Mouse (Mus musculus): ENCODE measurements around the gene Egfl6. TPM values are rescaled to one million over a fixed set of nuclear protein-coding genes. Genes with fewer than 3 reads are reported as not detected.
"Not testable (repeated sequence)": the region's sequence is repeated elsewhere in the genome, so short reads cannot be mapped to it uniquely, and the experiment has no call there.

Gene Egfl6
- polyA plus RNA-seq, 1 experiment from 2014 or later: 12.7 TPM

GRCm38 (mm10) chrX:166525637-166526315 is 59.7 kb downstream of the Egfl6 start:
- no peak overlapping the region for H3K4me2 ChIP-seq (replicated peaks; ENCODE audit: low read depth, low read length)
- ATAC-seq (ENCODE audit: low FRiP score, low TSS enrichment): no peak

DNA sequence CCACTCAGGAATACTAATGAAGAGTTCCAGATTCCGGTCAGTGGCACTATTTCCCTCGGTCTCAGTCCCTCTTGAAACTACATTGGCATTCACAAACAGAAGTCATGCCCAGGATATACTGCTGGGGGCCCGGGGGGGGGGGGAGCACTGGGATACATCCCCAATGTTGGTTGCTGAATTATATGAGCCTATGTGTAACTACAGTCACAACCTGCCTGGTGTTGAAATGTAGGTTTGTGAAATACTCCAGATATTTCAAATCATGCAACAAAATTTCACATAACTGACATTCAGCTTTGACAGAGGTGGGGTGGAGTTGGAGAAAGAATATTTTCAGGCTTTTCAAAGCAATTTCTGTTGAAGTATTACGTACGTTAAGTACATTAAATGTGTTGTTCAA is 64.7 kb downstream of the Egfl6 start:
- Histone ChIP-seq H3K36me3 (ENCODE audit: insufficient read depth, low read length) (no peaks in the 10 kb centered on the region), H3K4me2 (replicated peaks; ENCODE audit: low read depth, low read length) (no peak overlapping the region), H3K4me3 (ENCODE audit: low read length) (no peak overlapping the region), H3K27ac (ENCODE audit: low read length) (no peak overlapping the region), H3K9me3 (ENCODE audit: low read length) (no peaks in the 10 kb centered on the region), H3K9ac (replicated peaks; ENCODE audit: low read length) (no peak overlapping the region), H3K27me3 (ENCODE audit: insufficient read depth, low read length) (peaks cover 15% of the 10 kb centered on the region; the same call in 1 of the 2 replicates), H3K4me1 (ENCODE audit: insufficient read depth, low read length) (no peaks in the 10 kb centered on the region)
- 88% methylated on average over 5 of the region's 5 CpGs for WGBS
- ATAC-seq (ENCODE audit: low FRiP score, low TSS enrichment): no peak

More at GRCm38 (mm10) chrX:166525637-166526315, 59.7 kb downstream of the Egfl6 start:
- Histone ChIP-seq H3K27ac (ENCODE audit: low read length) (no peak overlapping the region), H3K9ac (replicated peaks; ENCODE audit: low read length) (no peak overlapping the region), H3K27me3 (ENCODE audit: insufficient read depth, low read length) (peaks cover 4% of the 10 kb centered on the region; the same call in 1 of the 2 replicates), H3K9me3 (ENCODE audit: low read length) (no peaks in the 10 kb centered on the region), H3K4me3 (ENCODE audit: low read length) (no peak overlapping the region), H3K36me3 (ENCODE audit: insufficient read depth, low read length) (no peaks in the 10 kb centered on the region), H3K4me1 (ENCODE audit: insufficient read depth, low read length) (no peaks in the 10 kb centered on the region)
- WGBS: 81% methylated on average over 2 of the region's 2 CpGs

DNA sequence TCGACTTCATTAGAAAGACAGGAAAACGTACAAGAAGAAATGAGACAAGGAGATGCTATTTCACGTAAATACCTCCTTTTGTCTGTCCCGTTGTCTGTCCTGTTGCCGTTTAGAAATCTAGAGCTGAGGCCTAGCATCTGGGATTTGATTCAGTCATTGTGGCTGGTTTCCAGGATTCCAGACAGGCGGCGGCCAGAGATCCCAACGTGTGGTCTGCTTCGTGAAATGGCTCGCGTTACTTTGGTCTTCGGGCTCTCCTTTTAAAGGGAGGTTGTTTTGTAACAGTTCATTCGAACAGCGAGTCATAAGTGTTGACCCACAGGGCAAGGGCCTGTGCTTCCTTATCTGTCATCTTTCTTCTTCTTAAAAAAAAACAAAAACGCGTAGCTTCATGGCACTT is 67.2 kb downstream of the Egfl6 start, which contains the start of gene Tceanc:
Gene Tceanc (minus strand): TSS at position 223 of the 400 bp plus-strand sequence.
- Histone ChIP-seq H3K4me1 (ENCODE audit: insufficient read depth, low read length) (0 out of 2 replicates have a peak, but pooled peaks cover 3% of the 10 kb centered on the region), H3K27me3 (ENCODE audit: insufficient read depth, low read length) (peaks cover 19% of the 10 kb centered on the region; the same call in 1 of the 2 replicates), H3K9ac (replicated peaks; ENCODE audit: low read length) (no peak within 1 kb of the TSS), H3K4me3 (ENCODE audit: low read length) (no peak within 1 kb of the TSS), H3K36me3 (ENCODE audit: insufficient read depth, low read length) (no peaks in the 10 kb centered on the region), H3K9me3 (ENCODE audit: low read length) (no peaks in the 10 kb centered on the region), H3K4me2 (replicated peaks; ENCODE audit: low read depth, low read length) (no peak within 1 kb of the TSS), H3K27ac (ENCODE audit: low read length) (no peak within 1 kb of the TSS)
- no peak for ATAC-seq (ENCODE audit: low FRiP score, low TSS enrichment)
- WGBS: 62% methylated on average over 16 of the region's 16 CpGs

- Histone ChIP-seq H3K9me3 (ENCODE audit: low read length) (no peaks in the 10 kb centered on the region), H3K4me3 (ENCODE audit: low read length) (no peak overlapping the region), H3K4me1 (ENCODE audit: insufficient read depth, low read length) (0 out of 2 replicates have a peak, but pooled peaks cover 3% of the 10 kb centered on the region), H3K36me3 (ENCODE audit: insufficient read depth, low read length) (no peaks in the 10 kb centered on the region), H3K9ac (replicated peaks; ENCODE audit: low read length) (no peak overlapping the region), H3K27ac (ENCODE audit: low read length) (no peak overlapping the region), H3K4me2 (replicated peaks; ENCODE audit: low read depth, low read length) (no peak overlapping the region), H3K27me3 (ENCODE audit: insufficient read depth, low read length) (peaks cover 19% of the 10 kb centered on the region; the same call in 1 of the 2 replicates)
- no peak for ATAC-seq (ENCODE audit: low FRiP score, low TSS enrichment)
- WGBS: 88% methylated on average over 1 of the region's 1 CpGs
Observed at GRCm38 (mm10) chrX:166516631-166517030, 68.9 kb downstream of the Egfl6 start.

DNA sequence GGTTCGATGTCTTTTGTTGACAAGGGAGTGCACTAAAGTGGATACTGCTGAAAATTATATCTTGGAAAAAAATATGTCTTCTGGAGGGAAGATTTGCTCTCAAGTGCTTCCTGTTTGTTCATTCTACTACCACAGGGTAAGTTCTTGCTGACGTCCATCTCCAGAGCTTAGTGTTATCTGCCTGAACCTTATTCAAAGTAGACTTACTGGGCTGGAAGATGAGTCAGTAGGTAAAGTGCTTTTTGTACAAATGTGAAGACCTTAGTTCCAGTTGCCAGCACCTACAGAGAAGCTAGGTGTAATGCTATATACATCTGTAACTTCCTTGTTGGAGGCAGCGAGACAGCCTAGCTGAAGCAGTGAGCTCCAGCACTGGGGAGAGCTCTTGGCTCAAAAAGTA is 69.6 kb downstream of the Egfl6 start:
- Histone ChIP-seq H3K27me3 (ENCODE audit: insufficient read depth, low read length) (peaks cover 19% of the 10 kb centered on the region; the same call in 1 of the 2 replicates), H3K4me2 (replicated peaks; ENCODE audit: low read depth, low read length) (no peak overlapping the region), H3K36me3 (ENCODE audit: insufficient read depth, low read length) (no peaks in the 10 kb centered on the region), H3K27ac (ENCODE audit: low read length) (no peak overlapping the region), H3K4me3 (ENCODE audit: low read length) (no peak overlapping the region), H3K4me1 (ENCODE audit: insufficient read depth, low read length) (0 out of 2 replicates have a peak, but pooled peaks cover 3% of the 10 kb centered on the region), H3K9ac (replicated peaks; ENCODE audit: low read length) (no peak overlapping the region), H3K9me3 (ENCODE audit: low read length) (no peaks in the 10 kb centered on the region)
- WGBS: 89% methylated on average over 3 of the region's 3 CpGs
- no peak for ATAC-seq (ENCODE audit: low FRiP score, low TSS enrichment)

GRCm38 (mm10) chrX:166514035-166514434 is 71.5 kb downstream of the Egfl6 start:
- H3K4me1 ChIP-seq (ENCODE audit: insufficient read depth, low read length); H3K27ac ChIP-seq (ENCODE audit: low read length); H3K36me3 ChIP-seq (ENCODE audit: insufficient read depth, low read length); ATAC-seq (ENCODE audit: low FRiP score, low TSS enrichment); H3K9ac ChIP-seq (replicated peaks; ENCODE audit: low read length); H3K4me3 ChIP-seq (ENCODE audit: low read length); H3K9me3 ChIP-seq (ENCODE audit: low read length): not testable (repeated sequence)
- Histone ChIP-seq H3K4me2 (replicated peaks; ENCODE audit: low read depth, low read length) (peak overlapping the region; percentile 37), H3K27me3 (ENCODE audit: insufficient read depth, low read length) (peaks cover 12% of the 10 kb centered on the region; the same call in 1 of the 2 replicates)
- 23% methylated on average over 12 of the region's 12 CpGs for WGBS

GRCm38 (mm10) chrX:166512071-166512470 is 73.4 kb downstream of the Egfl6 start:
- no peaks in the 10 kb centered on the region for H3K9me3 ChIP-seq (ENCODE audit: low read length)
- WGBS: 91% methylated on average over 4 of the region's 4 CpGs
- no peaks in the 10 kb centered on the region for H3K36me3 ChIP-seq (ENCODE audit: insufficient read depth, low read length)
- no peak overlapping the region for H3K4me3 ChIP-seq (ENCODE audit: low read length)
- 0 out of 2 replicates have a peak, but pooled peaks cover 3% of the 10 kb centered on the region for H3K4me1 ChIP-seq (ENCODE audit: insufficient read depth, low read length)
- no peak for ATAC-seq (ENCODE audit: low FRiP score, low TSS enrichment)
- H3K4me2 ChIP-seq (replicated peaks; ENCODE audit: low read depth, low read length): no peak overlapping the region
- no peak overlapping the region for H3K9ac ChIP-seq (replicated peaks; ENCODE audit: low read length)
- H3K27me3 ChIP-seq (ENCODE audit: insufficient read depth, low read length): peaks cover 10% of the 10 kb centered on the region; the same call in 1 of the 2 replicates
- no peak overlapping the region for H3K27ac ChIP-seq (ENCODE audit: low read length)

DNA sequence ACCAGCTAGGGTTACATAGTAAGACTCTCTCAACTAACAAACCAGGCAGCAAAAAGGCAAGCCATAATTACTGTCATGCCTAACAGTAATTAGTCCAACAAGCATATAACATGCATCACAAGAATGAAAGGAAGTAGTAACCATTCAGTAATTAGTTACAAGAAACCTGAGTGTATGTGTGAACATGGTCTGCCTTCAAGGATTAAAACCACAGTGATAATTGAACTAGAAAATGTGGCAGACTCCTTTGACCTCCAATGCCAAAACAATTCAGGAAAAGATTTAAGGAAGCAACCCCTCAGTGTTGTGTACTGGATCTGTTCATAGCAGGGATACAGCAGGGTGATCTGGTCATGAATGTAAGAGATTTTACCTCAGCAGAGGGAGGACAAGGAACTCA is 74.4 kb downstream of the Egfl6 start:
- Histone ChIP-seq H3K27me3 (ENCODE audit: insufficient read depth, low read length) (peaks cover 7% of the 10 kb centered on the region; the same call in 1 of the 2 replicates), H3K4me2 (replicated peaks; ENCODE audit: low read depth, low read length) (no peak overlapping the region; the same call in 1 of the 2 replicates), H3K36me3 (ENCODE audit: insufficient read depth, low read length) (no peaks in the 10 kb centered on the region), H3K9me3 (ENCODE audit: low read length) (no peaks in the 10 kb centered on the region), H3K27ac (ENCODE audit: low read length) (no peak overlapping the region), H3K4me3 (ENCODE audit: low read length) (no peak overlapping the region), H3K9ac (replicated peaks; ENCODE audit: low read length) (no peak overlapping the region), H3K4me1 (ENCODE audit: insufficient read depth, low read length) (0 out of 2 replicates have a peak, but pooled peaks cover 3% of the 10 kb centered on the region)
- ATAC-seq (ENCODE audit: low FRiP score, low TSS enrichment): no peak

GRCm38 (mm10) chrX:166509761-166510738 is 75.5 kb downstream of the Egfl6 start:
- 0 out of 2 replicates have a peak, but pooled peaks cover 3% of the 10 kb centered on the region for H3K4me1 ChIP-seq (ENCODE audit: insufficient read depth, low read length)
- H3K4me3 ChIP-seq (ENCODE audit: low read length): peak overlapping the region; percentile 63
- H3K9ac ChIP-seq (replicated peaks; ENCODE audit: low read length): peak overlapping the region; percentile 79
- WGBS: 26% methylated on average over 61 of the region's 65 CpGs
- H3K27me3 ChIP-seq (ENCODE audit: insufficient read depth, low read length): peaks cover 3% of the 10 kb centered on the region; the same call in 1 of the 2 replicates
- H3K4me2 ChIP-seq (replicated peaks; ENCODE audit: low read depth, low read length): peak overlapping the region; percentile 53
- peak overlapping the region; percentile 99 for H3K27ac ChIP-seq (ENCODE audit: low read length)
- H3K9me3 ChIP-seq (ENCODE audit: low read length): no peaks in the 10 kb centered on the region
- ATAC-seq (ENCODE audit: low FRiP score, low TSS enrichment): peak; percentile 99
- H3K36me3 ChIP-seq (ENCODE audit: insufficient read depth, low read length): no peaks in the 10 kb centered on the region

All from kidney, embryonic 16.5 days (tissue).